Mouse (Mus musculus) hindbrain, embryonic 12.5 days (tissue): Measurements from ENCODE around the gene Zfp758. TPM values are rescaled to one million over a fixed set of nuclear protein-coding genes. Genes with fewer than 3 reads are reported as not detected.

Experiments used
- polyA plus RNA-seq: library from polyadenylated mRNA; unstranded; fragments of >200 nt; fragmentation: Nextera tagmentation; extraction: Ambion mirVana; gene quantifications from 2 replicates; pipeline ENCODE4 v1.2.1, GENCODE M21; 2016

Gene Zfp758
- polyA plus RNA-seq, 1 experiment from 2014 or later, result 10.1 TPM

Other genes starting within 250 kb of the Zfp758 start
- gene Zfp947, start 195.3 kb upstream of the Zfp758 start, polyA plus RNA-seq, result 1.4 and 1.7 TPM in 2 replicates
- 3.7 and 4.4 TPM in 2 replicates for gene Zfp994, start 135.8 kb upstream of the Zfp758 start, polyA plus RNA-seq
- gene CT030661.1, start 46.6 kb upstream of the Zfp758 start, polyA plus RNA-seq, result 13.1 TPM in 2 replicates
- gene Zfp944, start 53 bp upstream of the Zfp758 start, polyA plus RNA-seq, result 14.4 and 15.7 TPM in 2 replicates
- 31.7 and 34.5 TPM in 2 replicates for gene Zfp946, start 62.8 kb downstream of the Zfp758 start, polyA plus RNA-seq
- gene Vmn2r111, start 212.0 kb downstream of the Zfp758 start, polyA plus RNA-seq, result not detected in 2 replicates
- gene Vmn2r112, start 239.5 kb downstream of the Zfp758 start, polyA plus RNA-seq, result not detected in 2 replicates